Mouse (Mus musculus): ENCODE results near the gene Tgfbi.
A peak's percentile ranks its signal among the peaks of the same experiment; 100 is the strongest.

The Tgfbi gene

GRCm38 (mm10) chr13:56609103-56609856 is at the start of gene Tgfbi:
Gene Tgfbi, plus strand, starts transcription at chr13:56609523.
- DNase-seq: peak; percentile 32 to 59

GRCm38 (mm10) chr13:56559841-56560370 is 49.4 kb upstream of the Tgfbi start:
- no peak for DNase-seq

- no peak for DNase-seq
Measured at GRCm38 (mm10) chr13:56561129-56561528, 48.2 kb upstream of the Tgfbi start.

- DNase-seq: peak; percentile 26 to 59
Measured at GRCm38 (mm10) chr13:56563075-56563474, 46.2 kb upstream of the Tgfbi start.

- DNase-seq: no peak
Measured at GRCm38 (mm10) chr13:56566336-56566735, 43.0 kb upstream of the Tgfbi start.

GRCm38 (mm10) chr13:56571645-56572044 is 37.7 kb upstream of the Tgfbi start:
- no peak for DNase-seq

- DNase-seq: no peak
Measured at GRCm38 (mm10) chr13:56575074-56575473, 34.2 kb upstream of the Tgfbi start.

GRCm38 (mm10) chr13:56575701-56576321 is 33.5 kb upstream of the Tgfbi start:
- DNase-seq: peak; percentile 56 to 71

GRCm38 (mm10) chr13:56578097-56578496 is 31.2 kb upstream of the Tgfbi start:
- no peak for DNase-seq

- DNase-seq: no peak
Measured at GRCm38 (mm10) chr13:56580450-56580849, 28.9 kb upstream of the Tgfbi start.

- peak in 1 of 2 experiments; percentile 15 for DNase-seq
Measured at GRCm38 (mm10) chr13:56581512-56581911, 27.8 kb upstream of the Tgfbi start.

GRCm38 (mm10) chr13:56581961-56582434 is 27.3 kb upstream of the Tgfbi start:
- DNase-seq: peak in 1 of 2 experiments; percentile 18

- DNase-seq: no peak
Measured at GRCm38 (mm10) chr13:56582720-56583119, 26.6 kb upstream of the Tgfbi start.

GRCm38 (mm10) chr13:56586046-56586445 is 23.3 kb upstream of the Tgfbi start:
- no peak for DNase-seq

- no peak for DNase-seq
Measured at GRCm38 (mm10) chr13:56588454-56589117, 20.7 kb upstream of the Tgfbi start.

GRCm38 (mm10) chr13:56590202-56590601 is 19.1 kb upstream of the Tgfbi start:
- no peak for DNase-seq

- DNase-seq: no peak
Measured at GRCm38 (mm10) chr13:56591191-56591590, 18.1 kb upstream of the Tgfbi start.

- no peak for DNase-seq
Measured at GRCm38 (mm10) chr13:56591939-56592338, 17.4 kb upstream of the Tgfbi start.

GRCm38 (mm10) chr13:56593196-56593595 is 16.1 kb upstream of the Tgfbi start:
- DNase-seq: no peak

GRCm38 (mm10) chr13:56593961-56594391 is 15.3 kb upstream of the Tgfbi start:
- peak in 1 of 2 experiments; percentile 30 for DNase-seq

- DNase-seq: no peak
Measured at GRCm38 (mm10) chr13:56595246-56595645, 14.1 kb upstream of the Tgfbi start.

- no peak for DNase-seq
Measured at GRCm38 (mm10) chr13:56597296-56597695, 12.0 kb upstream of the Tgfbi start.
